Mouse (Mus musculus): ENCODE results near the gene Gm45261. TPM values are rescaled to one million over a fixed set of nuclear protein-coding genes. Genes with fewer than 3 reads are reported as not detected.

The Gm45261 gene
- polyA plus RNA-seq, 1 experiment from 2014 or later: not detected

DNA sequence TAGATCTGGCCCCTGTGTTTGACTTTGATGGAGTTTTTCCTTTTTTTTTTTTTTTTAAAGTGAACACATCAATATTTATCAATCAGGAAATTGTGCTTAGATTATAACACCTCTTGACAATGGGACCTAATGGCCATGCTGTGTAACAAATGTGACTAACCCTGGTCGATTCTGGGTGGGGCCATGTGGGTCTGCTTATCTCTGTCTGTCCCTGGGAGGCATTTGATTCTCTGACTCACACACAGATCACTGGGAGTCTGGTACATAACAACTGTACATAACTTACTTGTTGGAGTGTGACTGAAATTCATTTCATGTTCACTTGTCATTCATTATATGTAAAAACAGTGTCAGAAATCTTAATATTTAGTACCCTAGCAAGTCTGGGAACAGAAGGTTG is 13.7 kb downstream of the Gm45261 start:
- no peaks in the 10 kb centered on the region for H3K27me3 ChIP-seq (replicated peaks)
- 69% methylated on average over 1 of the region's 1 CpGs for WGBS
- no peaks in the 10 kb centered on the region for H3K9me3 ChIP-seq
- no peak overlapping the region for H3K4me3 ChIP-seq
- no peak for ATAC-seq (replicated peaks)
- H3K4me2 ChIP-seq: no peak overlapping the region
- H3K9ac ChIP-seq: no peak overlapping the region
- no peaks in the 10 kb centered on the region for H3K36me3 ChIP-seq (replicated peaks)
- no peak overlapping the region for H3K27ac ChIP-seq
- no peaks in the 10 kb centered on the region for H3K4me1 ChIP-seq

DNA sequence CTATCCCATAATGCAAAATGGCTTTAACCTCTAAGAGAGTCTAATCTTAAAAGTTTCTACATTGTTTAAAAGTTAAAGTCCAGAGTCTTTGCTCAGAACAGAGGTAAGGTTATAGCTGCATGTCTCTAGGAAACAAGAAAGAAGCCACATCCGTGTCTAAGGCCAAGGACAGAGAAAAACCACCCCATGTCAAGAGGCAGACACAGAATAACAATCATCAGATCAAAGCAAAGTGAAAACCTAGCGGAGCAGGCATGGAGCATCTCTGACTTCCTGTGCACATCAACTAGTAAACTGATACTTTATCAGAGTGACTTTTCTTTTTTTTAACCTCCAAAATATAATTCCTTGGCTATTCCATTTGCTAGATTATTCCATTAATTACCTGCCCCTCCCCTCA is 20.3 kb downstream of the Gm45261 start:
- no peak for ATAC-seq (replicated peaks)
- Histone ChIP-seq H3K36me3 (replicated peaks) (no peaks in the 10 kb centered on the region), H3K4me2 (no peak overlapping the region), H3K9me3 (no peaks in the 10 kb centered on the region), H3K4me3 (no peak overlapping the region), H3K27me3 (replicated peaks) (no peaks in the 10 kb centered on the region), H3K27ac (no peak overlapping the region), H3K4me1 (no peaks in the 10 kb centered on the region), H3K9ac (no peak overlapping the region)
- 71% methylated on average over 2 of the region's 2 CpGs for WGBS

DNA sequence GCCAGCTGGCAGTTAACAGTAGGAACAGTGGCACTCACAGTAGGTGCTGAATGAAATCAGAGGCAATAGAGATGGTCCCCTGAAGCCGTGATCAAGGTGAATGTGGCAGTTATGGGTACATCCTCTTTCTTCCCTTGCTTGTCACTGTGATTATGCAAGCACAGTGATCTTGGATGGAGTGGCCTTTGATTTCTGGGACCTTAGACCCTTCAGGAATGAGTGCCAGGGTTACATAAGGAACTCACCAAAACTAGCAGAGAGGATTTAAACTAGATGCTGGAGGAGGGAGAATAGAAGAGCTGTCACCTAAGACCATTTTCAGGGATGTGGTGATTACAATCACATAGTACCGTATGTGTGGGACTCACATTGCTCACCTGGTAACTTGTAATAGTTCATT is 22.7 kb downstream of the Gm45261 start:
- no peak overlapping the region for H3K4me2 ChIP-seq
- H3K4me1 ChIP-seq: no peaks in the 10 kb centered on the region
- H3K9me3 ChIP-seq: no peaks in the 10 kb centered on the region
- no peak for ATAC-seq (replicated peaks)
- H3K36me3 ChIP-seq (replicated peaks): no peaks in the 10 kb centered on the region
- H3K9ac ChIP-seq: no peak overlapping the region
- 72% methylated on average over 2 of the region's 2 CpGs for WGBS
- no peak overlapping the region for H3K27ac ChIP-seq
- no peak overlapping the region for H3K4me3 ChIP-seq
- H3K27me3 ChIP-seq (replicated peaks): no peaks in the 10 kb centered on the region

DNA sequence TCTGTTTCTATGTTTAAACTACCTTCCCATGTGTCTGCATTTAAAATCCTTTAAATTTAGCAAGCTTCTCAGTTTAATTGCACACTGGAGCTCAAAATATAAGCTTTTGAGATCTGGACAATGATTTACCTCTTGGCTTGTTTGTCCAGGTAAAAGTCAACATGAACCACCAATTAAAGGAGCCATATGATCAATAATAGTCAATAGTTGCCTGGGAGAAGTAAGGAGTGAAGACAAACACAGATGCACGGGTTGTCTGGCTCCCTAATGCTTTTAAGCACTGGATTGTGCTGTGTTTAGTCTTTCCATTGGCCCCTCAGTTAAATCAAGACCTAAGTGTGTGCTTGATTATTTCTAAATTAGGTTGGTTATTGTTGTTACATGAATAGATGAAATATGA is 33.3 kb downstream of the Gm45261 start:
- Histone ChIP-seq H3K4me1 (no peaks in the 10 kb centered on the region), H3K36me3 (replicated peaks) (no peaks in the 10 kb centered on the region), H3K9me3 (peaks cover 6% of the 10 kb centered on the region; the same call in 1 of the 2 replicates), H3K4me3 (no peak overlapping the region), H3K4me2 (no peak overlapping the region), H3K27ac (no peak overlapping the region), H3K9ac (no peak overlapping the region), H3K27me3 (replicated peaks) (no peaks in the 10 kb centered on the region)
- 57% methylated on average over 1 of the region's 1 CpGs for WGBS
- no peak for ATAC-seq (replicated peaks)

DNA sequence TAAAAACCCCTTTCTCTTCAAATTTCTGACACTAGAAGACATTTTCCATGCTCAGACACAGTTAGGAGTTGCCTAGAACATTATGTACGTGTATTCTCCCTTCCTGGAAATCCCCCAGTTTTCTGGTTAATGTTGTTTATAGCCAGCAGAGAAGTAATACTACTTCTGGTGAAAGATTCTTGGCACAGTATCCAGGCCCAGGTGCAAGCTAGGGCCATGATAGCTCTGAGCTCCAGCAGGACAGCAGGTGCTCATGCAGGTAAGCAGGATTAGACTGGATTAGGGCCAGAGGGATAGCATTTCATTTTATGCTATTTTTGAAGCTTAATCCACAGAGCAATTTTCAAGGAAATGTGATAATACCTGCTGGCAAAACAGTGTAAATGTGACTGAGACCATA is 33.8 kb downstream of the Gm45261 start:
- Histone ChIP-seq H3K4me3 (no peak overlapping the region), H3K27me3 (replicated peaks) (no peaks in the 10 kb centered on the region), H3K9me3 (peaks cover 6% of the 10 kb centered on the region; the same call in 1 of the 2 replicates), H3K4me1 (no peaks in the 10 kb centered on the region), H3K27ac (no peak overlapping the region), H3K9ac (no peak overlapping the region), H3K4me2 (no peak overlapping the region), H3K36me3 (replicated peaks) (no peaks in the 10 kb centered on the region)
- 79% methylated on average over 1 of the region's 1 CpGs for WGBS
- no peak for ATAC-seq (replicated peaks)

DNA sequence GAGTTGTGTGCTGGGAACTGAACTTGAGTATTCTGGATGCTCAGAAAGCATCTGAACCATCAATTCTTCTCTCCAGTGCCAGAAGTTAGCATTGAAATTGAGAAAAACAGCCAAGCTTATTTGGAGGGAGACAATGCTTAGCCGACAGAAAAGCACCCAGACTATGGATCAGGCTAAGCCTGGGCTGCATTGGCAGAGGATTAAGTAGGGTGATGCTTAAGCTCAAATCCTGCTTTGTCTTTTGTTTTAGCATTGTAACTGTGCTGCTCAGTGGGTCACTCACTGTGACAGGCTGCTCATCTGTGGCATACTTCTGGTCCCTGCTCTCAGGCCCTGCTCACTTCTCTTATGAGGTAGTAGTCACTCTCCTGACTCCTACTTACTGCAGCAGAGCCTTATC is 36.6 kb downstream of the Gm45261 start:
- no peaks in the 10 kb centered on the region for H3K4me1 ChIP-seq
- H3K9me3 ChIP-seq: no peaks in the 10 kb centered on the region
- H3K4me3 ChIP-seq: no peak overlapping the region
- H3K9ac ChIP-seq: no peak overlapping the region
- no peak overlapping the region for H3K4me2 ChIP-seq
- no peaks in the 10 kb centered on the region for H3K27me3 ChIP-seq (replicated peaks)
- H3K36me3 ChIP-seq (replicated peaks): no peaks in the 10 kb centered on the region
- no peak for ATAC-seq (replicated peaks)
- 0% methylated on average over 1 of the region's 1 CpGs for WGBS
- no peak overlapping the region for H3K27ac ChIP-seq

DNA sequence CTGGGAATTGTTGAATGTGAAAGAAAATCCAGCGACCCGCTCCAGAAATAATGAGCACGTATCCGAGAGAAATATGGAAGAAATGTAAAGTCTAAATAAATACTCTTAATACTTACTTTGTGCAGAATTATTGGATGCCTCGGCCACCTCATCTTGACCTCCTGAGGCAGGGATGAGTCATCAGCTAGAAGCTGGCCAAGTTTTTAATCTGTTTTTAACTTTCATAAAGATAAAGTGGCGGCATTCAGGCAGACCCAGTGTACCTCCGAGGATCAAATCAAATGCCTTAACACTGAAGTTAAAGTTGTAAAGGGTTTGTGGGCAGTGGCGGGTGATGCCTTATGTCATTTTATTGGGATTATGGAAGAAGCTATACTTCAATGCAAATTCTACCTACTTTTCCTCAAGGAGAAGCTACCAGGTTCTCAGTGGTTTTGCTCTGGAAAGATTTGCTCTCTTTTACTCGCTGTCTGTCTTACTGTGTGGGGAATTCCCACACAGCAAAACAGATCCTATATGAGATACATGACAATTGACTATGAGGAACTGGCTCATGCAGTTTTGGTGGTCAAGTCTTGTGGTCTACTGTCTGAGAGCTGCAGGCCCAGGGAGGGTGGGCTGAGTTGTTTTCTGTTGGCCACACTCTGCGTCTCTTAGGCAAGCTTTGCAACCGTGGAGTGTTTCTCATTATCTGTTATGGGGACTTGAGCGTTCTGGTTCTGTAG is 42.8 kb downstream of the Gm45261 start:
- Histone ChIP-seq H3K36me3 (replicated peaks) (no peaks in the 10 kb centered on the region), H3K4me1 (no peaks in the 10 kb centered on the region), H3K9ac (no peak overlapping the region), H3K4me3 (no peak overlapping the region), H3K4me2 (no peak overlapping the region), H3K9me3 (no peaks in the 10 kb centered on the region), H3K27me3 (replicated peaks) (no peaks in the 10 kb centered on the region), H3K27ac (no peak overlapping the region)
- ATAC-seq (replicated peaks): no peak
- 92% methylated on average over 12 of the region's 12 CpGs for WGBS

DNA sequence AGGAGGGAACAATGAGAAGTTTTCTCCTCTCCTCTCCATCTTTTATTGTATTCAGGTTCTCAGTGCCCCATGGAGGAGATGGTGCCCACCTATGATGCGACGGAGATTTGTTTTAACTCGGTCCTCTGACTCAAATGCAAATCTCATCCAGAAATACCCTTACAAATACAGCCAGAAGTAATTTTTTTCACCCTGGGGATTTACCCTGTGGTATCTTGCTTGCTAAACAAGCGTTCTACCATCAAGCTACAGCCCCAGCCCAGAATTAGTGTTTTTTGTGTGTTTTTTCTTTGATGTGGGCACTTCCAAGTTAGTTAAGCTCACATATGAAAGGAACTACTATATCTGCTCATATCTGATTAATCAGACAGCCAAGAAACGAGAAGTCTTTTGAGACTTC is 44.9 kb downstream of the Gm45261 start:
- H3K27ac ChIP-seq: no peak overlapping the region
- no peak for ATAC-seq (replicated peaks)
- WGBS: 70% methylated on average over 5 of the region's 5 CpGs

DNA sequence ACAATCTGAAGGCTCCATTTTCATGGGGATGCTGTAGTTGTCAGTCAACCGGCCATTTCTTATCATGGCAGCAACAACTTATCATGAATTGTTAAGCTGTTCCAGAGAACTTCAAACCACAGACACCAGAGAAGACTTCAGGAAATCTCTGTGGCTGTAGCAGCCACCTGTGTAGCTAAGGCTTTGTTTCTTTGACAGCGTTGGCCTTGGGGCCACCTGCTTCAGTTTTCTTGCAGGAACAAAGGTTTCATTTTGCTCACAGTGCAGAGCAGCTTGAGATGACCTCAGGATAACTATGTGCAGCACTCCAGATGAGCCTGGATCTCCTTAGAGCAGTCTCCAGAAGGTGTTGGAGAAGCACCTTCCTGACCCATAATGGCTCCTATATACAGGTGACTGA is 48.7 kb downstream of the Gm45261 start:
- 90% methylated on average over 2 of the region's 2 CpGs for WGBS
- no peak for ATAC-seq (replicated peaks)
- Histone ChIP-seq H3K9me3 (no peaks in the 10 kb centered on the region), H3K9ac (no peak overlapping the region), H3K27ac (no peak overlapping the region), H3K4me1 (0 out of 2 replicates have a peak, but pooled peaks cover 4% of the 10 kb centered on the region), H3K27me3 (replicated peaks) (no peaks in the 10 kb centered on the region), H3K36me3 (replicated peaks) (no peaks in the 10 kb centered on the region), H3K4me3 (no peak overlapping the region), H3K4me2 (no peak overlapping the region)

More for the DNA sequence above, 44.9 kb downstream of the Gm45261 start:
- H3K4me3 ChIP-seq: no peak overlapping the region
- no peaks in the 10 kb centered on the region for H3K36me3 ChIP-seq (replicated peaks)
- no peak overlapping the region for H3K9ac ChIP-seq
- no peaks in the 10 kb centered on the region for H3K27me3 ChIP-seq (replicated peaks)
- no peaks in the 10 kb centered on the region for H3K9me3 ChIP-seq
- no peak overlapping the region for H3K4me2 ChIP-seq
- no peaks in the 10 kb centered on the region for H3K4me1 ChIP-seq

DNA sequence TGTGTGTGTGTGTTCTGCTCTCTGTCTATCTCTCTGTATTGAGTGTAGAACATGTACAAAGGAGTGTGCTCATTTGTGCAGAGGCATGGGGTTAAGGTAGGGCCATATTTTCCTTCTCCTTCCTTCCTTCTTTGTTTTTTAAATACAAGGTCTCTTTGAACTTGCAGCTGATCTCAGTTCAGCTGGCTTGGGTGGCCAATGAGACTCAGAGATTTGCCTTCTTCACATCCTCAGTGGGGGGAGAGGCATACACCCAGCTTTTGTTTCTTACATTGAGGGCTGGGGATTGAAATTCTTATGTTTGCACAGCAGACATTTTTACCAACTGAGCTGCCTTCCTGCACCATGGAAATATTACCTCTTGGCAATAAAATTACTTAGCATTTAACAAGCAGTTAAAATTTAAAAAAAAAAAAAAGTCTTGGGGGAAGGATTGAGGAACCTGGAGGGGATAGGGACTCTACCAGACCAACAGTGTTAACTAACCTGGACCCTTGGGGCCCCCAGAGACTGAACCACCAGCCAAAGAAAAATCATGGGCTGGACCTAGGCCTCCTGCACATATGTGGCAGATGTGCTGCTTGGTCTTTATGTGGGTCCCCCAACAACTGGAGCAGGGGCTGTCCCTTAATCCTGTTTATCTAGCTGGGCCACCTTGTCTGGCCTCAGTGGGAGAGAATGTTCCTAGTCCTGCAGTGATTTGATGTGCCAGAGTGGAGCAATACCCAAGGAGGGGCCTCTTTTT is 50.8 kb downstream of the Gm45261 start:
- H3K9ac ChIP-seq: no peak overlapping the region
- H3K27ac ChIP-seq: no peak overlapping the region
- H3K4me3 ChIP-seq: no peak overlapping the region
- ATAC-seq (replicated peaks): no peak
- no peaks in the 10 kb centered on the region for H3K36me3 ChIP-seq (replicated peaks)
- H3K9me3 ChIP-seq: no peaks in the 10 kb centered on the region
- 0 out of 2 replicates have a peak, but pooled peaks cover 4% of the 10 kb centered on the region for H3K4me1 ChIP-seq
- no peaks in the 10 kb centered on the region for H3K27me3 ChIP-seq (replicated peaks)
- H3K4me2 ChIP-seq: no peak overlapping the region

DNA sequence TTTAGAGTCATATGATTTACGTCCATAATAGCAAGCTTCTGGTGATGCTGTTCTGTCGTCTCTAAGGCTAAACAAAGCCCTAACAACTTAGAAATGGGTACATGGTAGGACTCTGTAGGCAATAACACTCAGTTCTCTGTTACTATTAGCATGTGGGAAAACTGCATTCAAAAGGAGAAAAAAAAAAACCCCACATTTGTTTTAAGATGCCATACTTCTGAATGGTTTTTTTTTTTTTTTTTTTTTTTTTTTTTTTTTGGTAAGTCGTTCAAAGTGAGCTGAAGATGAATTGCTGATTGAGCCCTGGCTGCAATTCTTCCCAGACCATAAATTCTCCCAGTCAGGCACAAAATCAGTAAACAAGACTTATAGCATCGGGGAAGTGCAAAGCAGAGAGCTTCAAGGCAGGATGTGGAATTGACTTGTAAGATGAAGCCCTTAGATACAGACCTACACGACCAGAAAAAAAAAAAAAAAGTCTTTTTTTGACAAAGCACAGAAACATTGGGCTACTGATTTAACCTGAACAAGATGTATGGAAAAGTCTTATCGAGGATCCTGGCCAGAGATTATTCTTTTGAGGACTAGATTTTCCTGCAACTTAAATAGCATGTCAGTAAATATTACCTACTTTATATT is 51.7 kb downstream of the Gm45261 start:
- no peaks in the 10 kb centered on the region for H3K27me3 ChIP-seq (replicated peaks)
- 57% methylated on average over 6 of the region's 6 CpGs for WGBS
- 0 out of 2 replicates have a peak, but pooled peaks cover 4% of the 10 kb centered on the region for H3K4me1 ChIP-seq
- no peak overlapping the region for H3K4me3 ChIP-seq
- H3K4me2 ChIP-seq: no peak overlapping the region
- ATAC-seq (replicated peaks): no peak
- no peak overlapping the region for H3K27ac ChIP-seq
- H3K36me3 ChIP-seq (replicated peaks): no peaks in the 10 kb centered on the region
- H3K9ac ChIP-seq: no peak overlapping the region
- no peaks in the 10 kb centered on the region for H3K9me3 ChIP-seq

DNA sequence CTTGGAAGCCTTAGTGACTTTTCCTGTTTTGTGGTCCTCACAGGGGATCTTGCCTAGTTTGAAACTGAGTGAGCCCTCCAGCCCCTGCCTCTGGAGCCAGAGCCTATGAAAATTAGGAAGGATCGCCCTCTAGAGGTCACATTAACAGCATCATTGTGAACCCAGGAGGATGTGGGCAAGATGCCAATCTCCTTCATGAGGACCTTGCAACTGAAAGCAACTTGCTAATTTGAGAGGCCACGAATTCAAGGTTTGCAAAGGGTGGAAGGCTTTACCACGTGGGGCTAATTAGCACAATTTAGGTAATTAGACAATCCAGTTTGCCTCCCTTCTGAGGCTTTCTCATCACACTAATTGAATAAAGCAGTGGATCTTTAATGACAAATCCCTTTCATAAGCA is 52.7 kb downstream of the Gm45261 start:
- H3K36me3 ChIP-seq (replicated peaks): no peaks in the 10 kb centered on the region
- H3K9ac ChIP-seq: no peak overlapping the region
- H3K27ac ChIP-seq: no peak overlapping the region
- under 1% methylated on average over 3 of the region's 3 CpGs for WGBS
- no peak; the same call in 1 of the 2 replicates for ATAC-seq (replicated peaks)
- no peak overlapping the region for H3K4me3 ChIP-seq
- no peak overlapping the region for H3K4me2 ChIP-seq
- no peaks in the 10 kb centered on the region for H3K27me3 ChIP-seq (replicated peaks)
- H3K9me3 ChIP-seq: no peaks in the 10 kb centered on the region
- 0 out of 2 replicates have a peak, but pooled peaks cover 4% of the 10 kb centered on the region for H3K4me1 ChIP-seq

Measured in midbrain, embryonic 15.5 days (tissue).